Mouse (Mus musculus) forebrain, embryonic 10.5 days (tissue): ENCODE data around the gene Spaca6. TPM values are rescaled to one million over a fixed set of nuclear protein-coding genes. Genes with fewer than 3 reads are reported as not detected.

ENCODE experiments used
- DNase-seq: peaks from one replicate; pipeline ENCODE4 v3.0.0-alpha.2; 2017; ENCODE audit warnings: low spot score; ENCODE audit errors: extremely low spot score
- H3K27ac ChIP-seq: fragments of 300-500 bp; sonication (generic); 2 replicates; pipeline ENCODE4 v1.5.1; 2016; ENCODE audit warnings: mild to moderate bottlenecking
- H3K27me3 ChIP-seq: fragments of 300-500 bp; sonication (generic); 2 replicates; pipeline ENCODE4 v1.6.1; 2016; ENCODE audit warnings: mild to moderate bottlenecking; ENCODE audit not compliant: poor library complexity, severe bottlenecking
- H3K36me3 ChIP-seq: fragments of 300-500 bp; sonication (generic); replicated peaks from 2 replicates; pipeline ENCODE4 v1.6.1; 2016; ENCODE audit warnings: mild to moderate bottlenecking, moderate library complexity
- H3K4me1 ChIP-seq: fragments of 300-500 bp; sonication (generic); 2 replicates; pipeline ENCODE4 v1.6.1; 2016
- H3K4me3 ChIP-seq: fragments of 300-500 bp; sonication (generic); 2 replicates; pipeline ENCODE4 v1.5.1; 2016; ENCODE audit warnings: mild to moderate bottlenecking, moderate library complexity
- H3K9me3 ChIP-seq: fragments of 300-500 bp; sonication (generic); 2 replicates; pipeline ENCODE4 v1.6.1; 2016; ENCODE audit warnings: mild to moderate bottlenecking, moderate library complexity
- WGBS: fragments of 180-500 bp; shearing (Covaris S2); methylation state at CpG from one replicate; pipeline ENCODE4 v1.1.7; 2016; 5-methylcytosine and 5-hydroxymethylcytosine counted together
- polyA plus RNA-seq: library from polyadenylated mRNA; unstranded; fragments of >200 nt; fragmentation: Nextera tagmentation; extraction: Ambion mirVana; gene quantifications from 2 replicates; pipeline ENCODE4 v1.2.1, GENCODE M21; 2016

Gene Spaca6
- polyA plus RNA-seq, 1 experiment from 2014 or later, result 53.7 TPM

DNA sequence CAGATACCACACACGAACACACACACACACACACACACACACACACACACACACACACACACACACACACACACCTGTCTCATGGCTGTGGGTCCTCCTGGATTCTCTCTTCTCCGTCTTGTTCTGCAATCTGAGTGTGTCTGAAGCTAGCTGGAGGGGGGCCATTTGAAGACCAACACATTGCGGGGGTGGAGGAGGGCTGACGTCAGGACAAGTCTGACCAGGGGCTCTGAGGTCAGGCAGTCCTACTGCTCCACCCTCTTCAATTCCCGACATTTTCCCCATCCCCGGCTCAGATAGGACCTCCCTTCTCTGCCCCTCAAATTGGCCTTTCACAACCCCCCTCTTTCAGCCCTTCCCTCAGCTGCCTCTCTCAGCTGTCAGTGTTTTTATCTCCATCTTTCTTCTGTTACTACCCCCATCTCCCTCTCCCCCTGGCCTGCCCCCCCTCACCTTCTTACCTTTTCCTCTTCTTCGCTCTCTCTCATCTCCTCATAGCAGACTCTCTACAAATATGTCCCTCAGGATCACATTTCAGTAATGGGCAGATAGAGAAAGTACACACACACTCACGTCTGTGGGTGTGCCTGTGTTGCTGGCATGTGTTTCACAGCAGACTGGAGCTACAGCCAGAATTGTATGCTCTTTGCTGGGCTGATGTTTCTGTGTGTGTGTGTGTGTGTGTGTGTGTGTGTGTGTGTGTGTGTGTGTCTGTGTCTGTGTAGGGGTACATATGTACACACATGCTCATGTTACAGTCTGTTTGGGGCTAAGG is 28.3 kb downstream of the Spaca6 start, which contains the start of gene Has1:
Gene Has1 (minus strand): TSS at position 142 of the 775 bp plus-strand sequence.
- DNase-seq, result no peak
- Histone ChIP-seq H3K27me3 (peaks cover 15% of the 10 kb centered on the region), H3K4me1 (peaks cover 9% of the 10 kb centered on the region), H3K9me3 (no peaks in the 10 kb centered on the region; the same call in 1 of the 2 replicates), H3K27ac (no peak within 1 kb of the TSS), H3K4me3 (no peak within 1 kb of the TSS), H3K36me3 (no peaks in the 10 kb centered on the region)
- 67% methylated on average over 8 of the region's 8 CpGs for WGBS

DNA sequence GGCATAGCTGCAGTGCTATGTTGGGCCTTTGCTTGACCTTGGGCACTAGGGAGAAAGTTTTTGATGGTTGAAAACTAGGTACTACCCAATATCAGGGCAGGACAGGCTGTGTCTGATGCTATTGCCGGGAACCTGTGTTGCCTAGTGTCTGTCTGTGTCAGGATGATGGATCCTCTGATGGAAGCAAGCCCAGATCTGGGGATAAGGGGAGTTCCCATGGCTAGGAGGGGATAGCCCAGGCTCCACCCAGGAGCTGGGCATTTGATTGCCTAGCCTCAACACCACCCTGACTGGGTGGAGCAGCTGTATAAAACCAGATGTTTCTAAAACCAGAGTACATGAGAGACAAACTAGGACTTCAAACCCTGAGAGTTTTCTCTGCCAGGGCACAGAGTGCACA is 29.7 kb downstream of the Spaca6 start:
- Histone ChIP-seq H3K27me3 (peaks cover 1% of the 10 kb centered on the region; the same call in 1 of the 2 replicates), H3K9me3 (no peaks in the 10 kb centered on the region; the same call in 1 of the 2 replicates), H3K4me1 (peaks cover 7% of the 10 kb centered on the region; the same call in 1 of the 2 replicates), H3K27ac (no peak overlapping the region), H3K36me3 (no peaks in the 10 kb centered on the region), H3K4me3 (no peak overlapping the region)
- no peak for DNase-seq
- WGBS, result 93% methylated on average over 1 of the region's 1 CpGs

DNA sequence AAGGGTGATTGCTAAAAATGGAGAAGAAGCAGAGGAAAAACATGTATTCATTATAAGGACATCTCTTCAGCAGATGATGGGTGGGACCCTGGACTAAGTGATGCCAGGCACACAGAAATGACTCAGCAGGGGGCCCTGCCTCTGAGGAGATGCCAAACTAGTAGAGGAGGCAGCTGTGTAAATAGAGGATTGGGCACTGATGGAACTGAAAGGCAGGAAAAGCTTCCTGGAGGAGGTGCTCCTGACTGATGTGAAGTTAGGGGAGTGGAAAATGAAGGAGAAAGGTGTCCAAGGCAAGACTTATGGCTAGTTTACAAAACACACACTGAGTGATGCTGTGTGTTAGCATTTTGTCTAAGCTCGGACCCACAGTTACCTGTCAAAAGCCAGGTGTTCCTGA is 30.5 kb downstream of the Spaca6 start:
- Histone ChIP-seq H3K4me1 (peaks cover 7% of the 10 kb centered on the region; the same call in 1 of the 2 replicates), H3K9me3 (no peaks in the 10 kb centered on the region; the same call in 1 of the 2 replicates)
- 80% methylated on average over 1 of the region's 1 CpGs for WGBS

DNA sequence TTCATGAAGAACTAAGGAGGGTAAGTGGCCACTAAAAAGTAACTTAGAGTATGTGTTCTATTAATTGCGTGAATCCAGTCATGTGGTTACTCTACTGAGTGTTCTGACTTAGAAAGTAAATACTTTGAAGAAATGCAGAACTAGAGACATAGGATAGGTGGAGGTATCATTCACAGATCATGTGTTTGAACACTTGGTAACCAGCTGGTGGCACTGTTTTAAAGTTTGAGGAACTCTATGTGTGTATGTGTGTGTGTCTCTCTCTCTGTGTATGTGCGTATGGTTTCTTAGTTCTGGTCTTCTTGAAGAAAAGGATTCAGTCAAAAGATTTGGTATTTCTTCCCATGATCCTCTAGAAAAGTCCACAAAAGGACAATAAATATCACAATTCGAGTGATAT is 33.2 kb downstream of the Spaca6 start:
- Histone ChIP-seq H3K9me3 (no peaks in the 10 kb centered on the region; the same call in 1 of the 2 replicates), H3K27me3 (no peaks in the 10 kb centered on the region), H3K4me3 (no peak overlapping the region), H3K4me1 (peaks cover 4% of the 10 kb centered on the region; the same call in 1 of the 2 replicates), H3K27ac (no peak overlapping the region), H3K36me3 (no peaks in the 10 kb centered on the region; the same call in 1 of the 2 replicates)
- DNase-seq, result no peak
- WGBS, result 85% methylated on average over 3 of the region's 3 CpGs

More for the DNA sequence above, 30.5 kb downstream of the Spaca6 start:
- DNase-seq, result no peak
- Histone ChIP-seq H3K27me3 (no peaks in the 10 kb centered on the region), H3K36me3 (no peaks in the 10 kb centered on the region; the same call in 1 of the 2 replicates), H3K27ac (no peak overlapping the region), H3K4me3 (no peak overlapping the region)

DNA sequence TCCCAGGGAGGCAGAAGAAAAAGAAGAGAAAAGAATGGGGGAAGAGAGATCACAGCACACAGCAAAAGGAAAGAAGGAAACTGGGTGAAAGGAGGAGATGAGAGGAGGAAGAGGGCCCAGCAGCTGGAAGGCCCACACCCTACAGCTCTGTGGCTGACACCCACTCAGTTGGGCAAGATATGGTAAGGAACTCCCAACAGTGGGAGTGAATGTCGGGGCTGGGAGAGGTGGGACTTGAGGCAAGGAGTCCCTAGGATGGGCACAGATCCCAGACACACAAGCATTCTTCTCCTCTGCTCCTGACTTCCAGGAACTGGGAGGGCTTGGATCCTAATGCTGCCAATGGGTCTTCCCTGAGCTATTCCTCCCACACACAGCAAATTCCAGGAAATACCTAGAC is 35.4 kb downstream of the Spaca6 start:
- 62% methylated on average over 1 of the region's 1 CpGs for WGBS

DNA sequence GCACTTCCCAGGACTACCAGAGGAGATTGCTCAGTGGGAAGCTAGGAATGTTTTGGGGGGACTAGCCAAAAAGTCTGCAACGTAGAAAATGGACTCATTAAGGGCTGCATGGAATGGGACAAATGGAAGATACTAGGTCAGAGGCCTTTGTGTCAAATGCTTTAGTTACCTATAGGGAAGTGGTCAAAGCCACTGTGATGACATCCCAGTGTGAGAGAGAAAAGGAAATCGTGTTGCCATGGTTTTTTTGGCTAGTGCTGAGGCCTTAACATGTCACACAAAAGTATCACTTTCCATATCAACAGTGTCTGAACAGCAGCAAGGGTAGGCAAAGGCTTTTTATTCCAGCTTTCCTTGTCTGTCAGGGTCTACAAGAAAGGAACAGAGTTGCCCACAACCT is 38.2 kb downstream of the Spaca6 start:
- Histone ChIP-seq H3K27ac (no peak overlapping the region), H3K36me3 (no peaks in the 10 kb centered on the region; the same call in 1 of the 2 replicates), H3K27me3 (no peaks in the 10 kb centered on the region), H3K9me3 (no peaks in the 10 kb centered on the region), H3K4me1 (no peaks in the 10 kb centered on the region), H3K4me3 (no peak overlapping the region)
- WGBS, result 59% methylated on average over 2 of the region's 2 CpGs
- DNase-seq, result no peak

More for the DNA sequence above, 35.4 kb downstream of the Spaca6 start:
- no peak overlapping the region for H3K27ac ChIP-seq
- H3K9me3 ChIP-seq, result no peaks in the 10 kb centered on the region; the same call in 1 of the 2 replicates
- H3K4me3 ChIP-seq, result no peak overlapping the region
- no peaks in the 10 kb centered on the region for H3K27me3 ChIP-seq
- no peaks in the 10 kb centered on the region; the same call in 1 of the 2 replicates for H3K36me3 ChIP-seq
- H3K4me1 ChIP-seq, result no peaks in the 10 kb centered on the region
- DNase-seq, result no peak

DNA sequence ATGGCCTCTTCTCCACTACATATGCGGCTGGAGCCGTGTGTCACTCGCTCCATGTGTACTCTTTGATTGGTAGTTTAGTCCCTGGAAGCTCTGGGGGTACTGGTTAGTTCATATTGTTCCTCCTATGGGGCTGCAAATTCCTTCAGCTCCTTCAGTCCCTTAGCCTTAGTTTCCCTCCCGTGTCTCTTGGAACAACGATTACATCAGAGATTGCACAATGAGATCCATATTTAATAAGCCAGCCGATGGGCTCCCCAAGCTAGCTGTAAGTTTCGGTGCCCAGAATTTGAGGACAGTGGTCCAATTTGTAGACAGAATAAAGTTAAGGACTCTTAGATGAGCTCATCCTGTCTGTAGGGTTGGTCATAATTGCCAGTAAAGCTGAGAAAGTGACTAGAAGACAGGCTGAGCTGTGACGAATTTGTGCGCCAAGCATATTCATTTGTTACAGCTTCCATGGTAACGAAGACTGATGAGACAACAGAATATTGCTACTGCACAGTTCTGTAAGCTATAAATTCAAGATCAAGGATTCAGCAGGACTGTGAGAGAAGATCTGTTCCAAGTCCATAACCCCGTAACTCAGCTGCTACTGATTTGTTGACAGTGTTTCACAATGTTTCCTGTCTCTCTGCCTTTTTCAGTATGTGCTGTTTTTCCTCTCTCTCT is 40.0 kb downstream of the Spaca6 start:
- H3K4me3 ChIP-seq, result no peak overlapping the region
- H3K4me1 ChIP-seq, result no peaks in the 10 kb centered on the region
- DNase-seq, result no peak
- no peaks in the 10 kb centered on the region for H3K27me3 ChIP-seq
- no peak overlapping the region for H3K27ac ChIP-seq
- no peaks in the 10 kb centered on the region; the same call in 1 of the 2 replicates for H3K36me3 ChIP-seq
- 92% methylated on average over 11 of the region's 11 CpGs for WGBS
- H3K9me3 ChIP-seq, result no peaks in the 10 kb centered on the region

DNA sequence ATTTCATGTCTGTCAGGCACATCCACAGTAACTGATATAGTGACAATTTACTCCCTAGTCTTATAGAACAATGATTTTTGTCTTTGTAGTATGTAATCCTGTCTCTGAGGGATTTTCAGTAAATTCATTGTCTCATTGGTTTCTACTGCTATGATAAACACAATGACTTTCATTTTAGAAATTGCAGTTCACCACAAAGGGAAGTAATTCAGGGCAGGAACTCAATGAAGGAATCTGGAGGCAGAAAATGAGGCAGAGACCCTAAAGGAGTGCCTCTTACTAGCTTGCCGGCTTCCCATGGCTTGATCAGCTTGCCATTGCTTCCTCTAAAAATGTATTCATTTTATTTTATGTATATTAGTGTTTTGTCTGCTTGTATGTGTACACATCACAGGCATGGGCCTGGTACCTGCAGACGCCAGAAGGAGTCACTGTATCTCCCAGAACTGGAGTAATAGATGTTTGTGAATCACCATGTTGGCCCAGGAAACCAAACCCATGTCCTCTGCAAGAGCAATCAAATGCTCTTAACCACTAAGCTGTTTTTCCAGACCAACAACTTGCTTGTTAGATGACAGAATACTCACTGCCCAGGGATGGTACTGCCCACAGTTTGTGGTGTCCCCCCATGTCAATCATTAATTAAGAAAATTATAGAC is 44.1 kb downstream of the Spaca6 start:
- no peak for DNase-seq

DNA sequence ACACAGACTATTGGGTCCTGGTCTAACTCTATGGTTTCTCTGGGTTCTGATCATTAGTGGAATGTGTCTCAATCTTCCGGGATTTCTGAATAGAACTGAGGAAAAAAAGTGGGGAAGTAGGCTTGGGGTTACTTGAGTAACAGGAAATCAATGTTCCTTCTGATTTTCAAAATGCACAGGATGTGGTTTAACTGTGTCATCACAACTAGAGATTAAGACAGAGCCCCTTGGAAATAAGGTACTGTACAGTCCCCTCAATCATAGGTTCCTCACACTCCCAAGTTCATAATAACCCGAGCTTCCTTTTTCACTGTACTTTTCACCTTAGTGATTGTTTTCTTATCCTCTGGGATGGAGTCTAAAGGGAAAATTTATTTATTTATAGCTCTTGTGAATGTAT is 44.7 kb downstream of the Spaca6 start:
- Histone ChIP-seq H3K9me3 (peaks cover 7% of the 10 kb centered on the region; the same call in 1 of the 2 replicates), H3K27ac (no peak overlapping the region), H3K36me3 (no peaks in the 10 kb centered on the region), H3K4me1 (no peaks in the 10 kb centered on the region), H3K27me3 (no peaks in the 10 kb centered on the region), H3K4me3 (no peak overlapping the region)
- no peak for DNase-seq
- 90% methylated on average over 2 of the region's 2 CpGs for WGBS

More for the DNA sequence above, 44.1 kb downstream of the Spaca6 start:
- H3K36me3 ChIP-seq, result no peaks in the 10 kb centered on the region; the same call in 1 of the 2 replicates
- no peak overlapping the region for H3K4me3 ChIP-seq
- no peak overlapping the region for H3K27ac ChIP-seq
- peaks cover 7% of the 10 kb centered on the region; the same call in 1 of the 2 replicates for H3K9me3 ChIP-seq
- H3K27me3 ChIP-seq, result no peaks in the 10 kb centered on the region
- WGBS, result 84% methylated on average over 2 of the region's 2 CpGs
- no peaks in the 10 kb centered on the region for H3K4me1 ChIP-seq

DNA sequence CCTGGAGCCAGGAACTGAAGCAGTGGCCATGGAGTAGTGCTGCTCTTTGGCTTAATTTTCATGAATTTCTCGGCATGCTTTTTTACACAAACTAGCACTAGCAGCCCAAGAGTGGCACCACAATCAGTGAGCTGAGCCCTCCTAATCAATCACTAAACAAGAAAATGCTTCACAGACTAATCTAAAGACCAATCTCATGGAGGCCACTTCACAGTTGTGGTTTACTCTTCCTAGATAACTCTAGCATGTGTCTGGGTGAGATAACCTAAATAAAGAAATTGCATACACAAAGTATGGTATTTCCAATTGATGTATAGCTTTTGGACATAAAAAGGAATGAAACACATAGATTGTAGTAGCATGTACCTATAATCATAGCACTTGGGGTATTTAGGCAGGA is 52.4 kb downstream of the Spaca6 start:
- no peaks in the 10 kb centered on the region for H3K36me3 ChIP-seq
- no peak for DNase-seq
- WGBS, result 82% methylated on average over 1 of the region's 1 CpGs
- H3K4me3 ChIP-seq, result no peak overlapping the region
- H3K4me1 ChIP-seq, result no peaks in the 10 kb centered on the region
- no peak overlapping the region for H3K27ac ChIP-seq
- H3K27me3 ChIP-seq, result no peaks in the 10 kb centered on the region
- no peaks in the 10 kb centered on the region for H3K9me3 ChIP-seq

DNA sequence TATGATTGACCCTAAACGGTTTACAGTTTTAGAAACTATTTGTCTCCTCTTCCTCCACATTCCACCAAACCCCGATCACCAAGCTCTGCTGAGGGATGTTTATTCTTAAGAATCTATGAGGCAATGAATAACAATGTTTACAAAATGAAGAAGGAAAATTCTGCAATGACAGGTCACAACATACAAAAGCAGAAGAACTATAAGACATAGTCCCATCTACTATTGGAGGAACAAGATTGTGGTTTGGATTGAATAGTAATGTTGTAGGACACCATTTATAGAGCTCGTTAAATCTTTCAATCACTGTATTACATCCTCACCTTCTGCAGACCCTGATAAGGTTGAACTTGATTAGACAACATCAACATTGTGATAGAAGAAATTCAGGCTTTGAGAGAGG is 55.7 kb downstream of the Spaca6 start:
- 85% methylated on average over 3 of the region's 3 CpGs for whole genome bisulfite sequencing
- Histone ChIP-seq H3K27ac (no peak overlapping the region), H3K4me1 (no peaks in the 10 kb centered on the region), H3K9me3 (no peaks in the 10 kb centered on the region), H3K36me3 (no peaks in the 10 kb centered on the region), H3K4me3 (no peak overlapping the region), H3K27me3 (no peaks in the 10 kb centered on the region)
- DNase-seq, result no peak

DNA sequence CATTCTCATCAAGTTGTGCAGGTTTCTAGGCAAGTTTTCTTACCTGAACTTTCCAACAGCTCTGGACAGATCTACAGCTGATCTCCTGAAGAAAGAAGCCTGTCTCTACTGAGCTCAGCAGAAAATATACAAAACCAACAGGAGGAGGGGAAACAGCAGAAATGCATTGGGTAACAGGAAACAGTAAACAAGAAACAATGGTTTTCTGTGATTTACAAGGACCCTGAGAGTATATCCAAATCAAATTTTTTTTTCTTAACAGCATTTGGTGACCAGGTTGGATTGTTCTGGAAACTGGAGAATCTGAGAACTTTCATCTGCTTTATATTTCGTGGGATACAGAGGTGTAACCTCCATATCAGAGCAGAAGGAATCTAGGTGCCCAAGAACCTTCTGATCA is 56.9 kb downstream of the Spaca6 start, which contains the start of gene Fpr1:
Gene Fpr1 (minus strand): TSS at position 101 of the 400 bp plus-strand sequence.
- H3K9me3 ChIP-seq, result no peaks in the 10 kb centered on the region
- no peak within 1 kb of the TSS for H3K4me3 ChIP-seq
- H3K36me3 ChIP-seq, result no peaks in the 10 kb centered on the region
- WGBS, result 59% methylated on average over 1 of the region's 1 CpGs
- no peak for DNase-seq
- H3K27me3 ChIP-seq, result no peaks in the 10 kb centered on the region
- no peak within 1 kb of the TSS for H3K27ac ChIP-seq
- no peaks in the 10 kb centered on the region for H3K4me1 ChIP-seq
